Mouse (Mus musculus): ENCODE measurements at regions not wholly inside any gene's neighbourhood (a gene's known extent, or its start where the extent isn't known, plus 50 kb on each side); places are given as distances from the start of the nearest gene placed in this dataset.

GRCm38 (mm10) chr12:58474181-58474580 is 205.1 kb upstream of the Clec14a start:
- no peak overlapping the region for H3K9ac ChIP-seq (ENCODE audit: low read length)
- ATAC-seq (ENCODE audit: low FRiP score, low TSS enrichment) (no peak), DNase-seq (ENCODE audit: low spot score) (no peak)
- H3K4me2 ChIP-seq (replicated peaks; ENCODE audit: low read depth): no peak overlapping the region
- H3K27me3 ChIP-seq (ENCODE audit: control insufficient read depth, insufficient read depth, low read length): no peaks in the 10 kb centered on the region
- H3K4me3 ChIP-seq (ENCODE audit: low read depth, low read length): no peak overlapping the region
- H3K36me3 ChIP-seq (ENCODE audit: control insufficient read depth, insufficient read depth, low read length): no peaks in the 10 kb centered on the region
- no peaks in the 10 kb centered on the region for H3K4me1 ChIP-seq (replicated peaks; ENCODE audit: control insufficient read depth, insufficient read depth)
- no peaks in the 10 kb centered on the region for H3K9me3 ChIP-seq (ENCODE audit: control insufficient read depth, low read length)
- H3K27ac ChIP-seq (replicated peaks): no peak overlapping the region
- no peak for TF ChIP-seq CTCF (IDR thresholded peaks at IDR 0.05; ENCODE audit: low read depth)
- TF ChIP-seq EP300 (optimal IDR thresholded peaks at IDR 0.05): no peak

- no peak overlapping the region for H3K9ac ChIP-seq (ENCODE audit: low read length)
- DNase-seq (ENCODE audit: low spot score) (no peak), ATAC-seq (ENCODE audit: low FRiP score, low TSS enrichment) (no peak)
- 57% methylated on average over 1 of the region's 1 CpGs for WGBS
- no peaks in the 10 kb centered on the region for H3K4me1 ChIP-seq (replicated peaks; ENCODE audit: control insufficient read depth, insufficient read depth)
- H3K36me3 ChIP-seq (ENCODE audit: control insufficient read depth, insufficient read depth, low read length): no peaks in the 10 kb centered on the region
- no peaks in the 10 kb centered on the region for H3K9me3 ChIP-seq (ENCODE audit: control insufficient read depth, low read length)
- H3K4me2 ChIP-seq (replicated peaks; ENCODE audit: low read depth): no peak overlapping the region
- TF ChIP-seq EP300 (optimal IDR thresholded peaks at IDR 0.05) (no peak), CTCF (IDR thresholded peaks at IDR 0.05; ENCODE audit: low read depth) (no peak)
- no peak overlapping the region for H3K4me3 ChIP-seq (ENCODE audit: low read depth, low read length)
- no peaks in the 10 kb centered on the region for H3K27me3 ChIP-seq (ENCODE audit: control insufficient read depth, insufficient read depth, low read length)
- H3K27ac ChIP-seq (replicated peaks): no peak overlapping the region
Observed at GRCm38 (mm10) chr12:58473511-58473910, 204.4 kb upstream of the Clec14a start.

GRCm38 (mm10) chr12:58460465-58460864 is 191.4 kb upstream of the Clec14a start:
- TF ChIP-seq EP300 (optimal IDR thresholded peaks at IDR 0.05): no peak
- no peak for TF ChIP-seq CTCF (IDR thresholded peaks at IDR 0.05; ENCODE audit: low read depth)
- H3K36me3 ChIP-seq (ENCODE audit: control insufficient read depth, insufficient read depth, low read length): no peaks in the 10 kb centered on the region
- H3K4me2 ChIP-seq (replicated peaks; ENCODE audit: low read depth): no peak overlapping the region
- ATAC-seq (ENCODE audit: low FRiP score, low TSS enrichment) (no peak), DNase-seq (ENCODE audit: low spot score) (no peak)
- no peaks in the 10 kb centered on the region for H3K4me1 ChIP-seq (replicated peaks; ENCODE audit: control insufficient read depth, insufficient read depth)
- H3K27me3 ChIP-seq (ENCODE audit: control insufficient read depth, insufficient read depth, low read length): no peaks in the 10 kb centered on the region
- WGBS: 90% methylated on average over 3 of the region's 3 CpGs
- no peak overlapping the region for H3K27ac ChIP-seq (replicated peaks)
- H3K9ac ChIP-seq (ENCODE audit: low read length): no peak overlapping the region
- no peaks in the 10 kb centered on the region for H3K9me3 ChIP-seq (ENCODE audit: control insufficient read depth, low read length)
- no peak overlapping the region for H3K4me3 ChIP-seq (ENCODE audit: low read depth, low read length)

DNA sequence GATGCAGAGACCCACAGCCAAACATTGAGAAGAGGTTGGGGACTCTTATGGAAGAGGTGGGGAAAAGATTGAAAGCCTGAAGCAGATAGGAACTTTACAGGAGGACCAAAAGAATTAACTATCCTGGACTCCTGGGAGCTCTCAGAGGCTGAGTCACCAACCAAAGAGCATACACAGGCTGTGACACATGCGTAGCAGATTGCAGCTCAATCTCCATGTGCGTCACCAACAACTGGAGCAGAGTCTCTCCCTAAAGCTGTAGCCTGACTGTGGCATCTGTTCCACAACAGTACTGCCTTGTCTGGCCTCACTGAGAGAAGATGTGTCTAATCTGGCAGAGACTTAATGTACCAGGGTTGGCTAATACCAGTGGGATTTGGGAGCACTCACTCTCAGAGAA is 185.7 kb upstream of the Clec14a start:
- DNase-seq (ENCODE audit: low spot score) (no peak), ATAC-seq (ENCODE audit: low FRiP score, low TSS enrichment) (no peak)
- Histone ChIP-seq H3K36me3 (ENCODE audit: control insufficient read depth, insufficient read depth, low read length) (no peaks in the 10 kb centered on the region), H3K9ac (ENCODE audit: low read length) (no peak overlapping the region), H3K27ac (replicated peaks) (no peak overlapping the region), H3K9me3 (ENCODE audit: control insufficient read depth, low read length) (no peaks in the 10 kb centered on the region), H3K4me1 (replicated peaks; ENCODE audit: control insufficient read depth, insufficient read depth) (no peaks in the 10 kb centered on the region), H3K27me3 (ENCODE audit: control insufficient read depth, insufficient read depth, low read length) (no peaks in the 10 kb centered on the region), H3K4me2 (replicated peaks; ENCODE audit: low read depth) (no peak overlapping the region), H3K4me3 (ENCODE audit: low read depth, low read length) (no peak overlapping the region)
- TF ChIP-seq CTCF (IDR thresholded peaks at IDR 0.05; ENCODE audit: low read depth) (no peak), EP300 (optimal IDR thresholded peaks at IDR 0.05) (no peak)
- 84% methylated on average over 2 of the region's 2 CpGs for WGBS

DNA sequence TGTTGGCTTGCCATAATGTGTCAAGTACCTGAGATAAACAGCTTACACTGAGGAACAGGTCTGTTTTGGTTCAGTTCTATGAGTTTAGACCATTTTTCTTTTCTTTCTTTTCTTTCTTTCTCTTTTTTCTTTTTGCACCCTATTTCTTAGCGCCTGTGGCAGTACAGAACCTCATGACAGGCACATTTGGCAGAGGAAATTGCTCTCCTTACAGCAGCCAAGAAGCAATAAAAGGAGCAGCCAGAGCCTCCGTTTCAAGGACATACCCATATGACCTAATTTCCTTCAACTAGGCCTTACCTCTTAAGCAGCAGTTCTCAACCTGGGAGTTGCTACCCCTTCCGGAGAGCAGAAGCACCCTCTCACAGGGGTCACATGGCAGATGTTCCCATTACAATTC is 173.9 kb upstream of the Clec14a start:
- 63% methylated on average over 3 of the region's 3 CpGs for WGBS
- TF ChIP-seq CTCF (IDR thresholded peaks at IDR 0.05; ENCODE audit: low read depth): no peak
- TF ChIP-seq EP300 (optimal IDR thresholded peaks at IDR 0.05): no peak

DNA sequence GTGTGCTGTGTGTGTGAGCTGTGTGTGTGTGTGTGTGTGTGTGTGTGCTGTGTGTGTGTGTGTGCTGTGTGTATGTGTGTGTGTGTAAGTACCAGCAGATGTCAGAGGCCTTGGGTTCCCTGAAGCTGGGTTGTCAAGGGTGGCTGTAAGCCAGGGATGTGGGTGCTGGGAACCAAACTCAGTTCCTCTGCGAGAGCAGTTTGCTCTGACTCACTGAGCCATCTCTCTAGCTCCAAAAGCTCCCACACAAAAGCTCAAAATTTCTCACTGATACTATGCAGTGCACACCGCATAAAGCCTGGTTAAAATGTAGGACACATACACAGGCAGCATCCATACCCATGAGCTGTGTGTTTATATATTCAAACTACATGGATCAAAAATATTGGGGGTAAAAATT is 172.9 kb upstream of the Clec14a start:
- TF ChIP-seq EP300 (optimal IDR thresholded peaks at IDR 0.05): no peak
- no peak for ATAC-seq (ENCODE audit: low FRiP score, low TSS enrichment)
- WGBS: 89% methylated on average over 2 of the region's 2 CpGs
- Histone ChIP-seq H3K9ac (ENCODE audit: low read length) (no peak overlapping the region), H3K36me3 (ENCODE audit: control insufficient read depth, insufficient read depth, low read length) (no peaks in the 10 kb centered on the region), H3K4me2 (replicated peaks; ENCODE audit: low read depth) (no peak overlapping the region), H3K27ac (replicated peaks) (no peak overlapping the region), H3K4me3 (ENCODE audit: low read depth, low read length) (no peak overlapping the region), H3K9me3 (ENCODE audit: control insufficient read depth, low read length) (no peaks in the 10 kb centered on the region), H3K4me1 (replicated peaks; ENCODE audit: control insufficient read depth, insufficient read depth) (no peaks in the 10 kb centered on the region), H3K27me3 (ENCODE audit: control insufficient read depth, insufficient read depth, low read length) (no peaks in the 10 kb centered on the region)
- no peak for DNase-seq (ENCODE audit: low spot score)

More for the DNA sequence above, 173.9 kb upstream of the Clec14a start:
- DNase-seq (ENCODE audit: low spot score) (no peak), ATAC-seq (ENCODE audit: low FRiP score, low TSS enrichment) (no peak)
- Histone ChIP-seq H3K4me3 (ENCODE audit: low read depth, low read length) (no peak overlapping the region), H3K27me3 (ENCODE audit: control insufficient read depth, insufficient read depth, low read length) (no peaks in the 10 kb centered on the region), H3K4me2 (replicated peaks; ENCODE audit: low read depth) (no peak overlapping the region), H3K36me3 (ENCODE audit: control insufficient read depth, insufficient read depth, low read length) (no peaks in the 10 kb centered on the region), H3K27ac (replicated peaks) (no peak overlapping the region), H3K4me1 (replicated peaks; ENCODE audit: control insufficient read depth, insufficient read depth) (no peaks in the 10 kb centered on the region), H3K9ac (ENCODE audit: low read length) (no peak overlapping the region), H3K9me3 (ENCODE audit: control insufficient read depth, low read length) (no peaks in the 10 kb centered on the region)
